Mouse (Mus musculus): Measurements from ENCODE around the gene Prtn3. TPM values are rescaled to one million over a fixed set of nuclear protein-coding genes. Genes with fewer than 3 reads are reported as not detected.

Gene Prtn3
- polyA plus RNA-seq, 1 experiment: not detected

DNA sequence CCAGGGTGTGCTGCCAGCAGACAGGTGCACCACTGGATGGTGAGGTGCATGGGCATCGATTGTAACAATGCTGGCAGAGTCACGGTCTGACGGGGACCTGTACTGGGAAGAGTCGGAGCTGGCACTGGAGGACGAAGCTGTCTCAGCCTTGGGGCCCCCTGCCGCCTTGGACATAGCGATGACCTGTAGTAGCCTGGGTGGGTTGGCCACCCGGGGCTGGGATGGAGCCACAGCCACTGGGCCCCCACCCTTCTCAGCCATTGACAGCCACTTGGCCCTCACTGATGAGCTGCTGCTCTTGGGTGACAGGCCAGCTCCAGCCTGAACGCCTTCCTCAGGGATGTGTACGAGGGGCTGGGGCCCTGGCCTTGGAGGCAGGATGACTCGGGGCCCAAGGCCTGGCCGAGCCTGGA, 9.1 kb upstream of the Prtn3 start:
- no peak for TF ChIP-seq CTCF (IDR thresholded peaks at IDR 0.05; ENCODE audit: insufficient read depth, low read depth, low read length)
- no peak for TF ChIP-seq POLR2A (IDR thresholded peaks at IDR 0.05; ENCODE audit: insufficient read depth, low read depth, low read length)
- peaks cover 28% of the 10 kb centered on the region for H3K4me1 ChIP-seq (ENCODE audit: control insufficient read depth, insufficient read depth, low read length)
- H3K27ac ChIP-seq (ENCODE audit: insufficient read depth, low read depth, low read length): no peak overlapping the region
- WGBS: 59% methylated on average over 12 of the region's 12 CpGs
- H3K4me3 ChIP-seq (ENCODE audit: insufficient read depth, low read depth, low read length): no peak overlapping the region

GRCm38 (mm10) chr10:79865801-79866295, 8.4 kb upstream of the Prtn3 start:
- no peak for TF ChIP-seq POLR2A (IDR thresholded peaks at IDR 0.05; ENCODE audit: insufficient read depth, low read depth, low read length)
- TF ChIP-seq CTCF (IDR thresholded peaks at IDR 0.05; ENCODE audit: insufficient read depth, low read depth, low read length): no peak
- no peak overlapping the region for H3K4me3 ChIP-seq (ENCODE audit: insufficient read depth, low read depth, low read length)
- WGBS: 72% methylated on average over 19 of the region's 19 CpGs
- H3K4me1 ChIP-seq (ENCODE audit: control insufficient read depth, insufficient read depth, low read length): peaks cover 23% of the 10 kb centered on the region
- H3K27ac ChIP-seq (ENCODE audit: insufficient read depth, low read depth, low read length): no peak overlapping the region

GRCm38 (mm10) chr10:79866601-79867000, 7.7 kb upstream of the Prtn3 start:
- no peak overlapping the region for H3K27ac ChIP-seq (ENCODE audit: insufficient read depth, low read depth, low read length)
- peaks cover 16% of the 10 kb centered on the region; the same call in 1 of the 2 replicates for H3K4me1 ChIP-seq (ENCODE audit: control insufficient read depth, insufficient read depth, low read length)
- TF ChIP-seq CTCF (IDR thresholded peaks at IDR 0.05; ENCODE audit: insufficient read depth, low read depth, low read length) (no peak), POLR2A (IDR thresholded peaks at IDR 0.05; ENCODE audit: insufficient read depth, low read depth, low read length) (no peak)
- WGBS: 82% methylated on average over 11 of the region's 11 CpGs
- H3K4me3 ChIP-seq (ENCODE audit: insufficient read depth, low read depth, low read length): no peak overlapping the region

- TF ChIP-seq CTCF (IDR thresholded peaks at IDR 0.05; ENCODE audit: insufficient read depth, low read depth, low read length): no peak
- TF ChIP-seq POLR2A (IDR thresholded peaks at IDR 0.05; ENCODE audit: insufficient read depth, low read depth, low read length): no peak
- H3K4me1 ChIP-seq (ENCODE audit: control insufficient read depth, insufficient read depth, low read length): peaks cover 25% of the 10 kb centered on the region
- 50% methylated on average over 8 of the region's 8 CpGs for WGBS
- no peak overlapping the region for H3K4me3 ChIP-seq (ENCODE audit: insufficient read depth, low read depth, low read length)
- no peak overlapping the region for H3K27ac ChIP-seq (ENCODE audit: insufficient read depth, low read depth, low read length)
Observed at GRCm38 (mm10) chr10:79871845-79872244, 2.4 kb upstream of the Prtn3 start.

DNA sequence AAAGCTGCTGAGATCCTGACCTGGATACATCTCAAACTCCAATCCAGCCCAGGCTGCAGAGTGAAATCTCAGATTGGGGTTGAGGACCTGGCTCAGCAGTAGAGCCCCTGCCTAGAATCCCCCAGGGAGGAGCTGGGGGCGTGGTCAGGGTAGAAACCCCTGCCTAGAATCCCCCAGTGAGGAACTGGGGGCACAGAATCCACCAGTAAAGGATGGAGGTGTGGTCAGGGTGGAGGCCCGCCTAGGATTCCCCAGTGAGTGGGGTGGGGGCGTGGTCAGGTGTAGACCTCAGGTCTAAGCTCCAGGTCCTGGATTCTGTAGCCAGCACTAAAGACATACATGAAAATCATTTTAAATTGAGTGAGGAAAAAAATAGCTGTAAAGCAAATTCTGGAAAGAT, 1.4 kb upstream of the Prtn3 start:
- Histone ChIP-seq H3K4me1 (ENCODE audit: control insufficient read depth, insufficient read depth, low read length) (peaks cover 25% of the 10 kb centered on the region), H3K4me3 (ENCODE audit: insufficient read depth, low read depth, low read length) (0 out of 2 replicates have a peak overlapping the region, but pooled peaks have one; percentile 2), H3K27ac (ENCODE audit: insufficient read depth, low read depth, low read length) (0 out of 2 replicates have a peak overlapping the region, but pooled peaks have one; percentile 25)
- 37% methylated on average over 3 of the region's 3 CpGs for WGBS
- TF ChIP-seq CTCF (IDR thresholded peaks at IDR 0.05; ENCODE audit: insufficient read depth, low read depth, low read length): no peak

DNA sequence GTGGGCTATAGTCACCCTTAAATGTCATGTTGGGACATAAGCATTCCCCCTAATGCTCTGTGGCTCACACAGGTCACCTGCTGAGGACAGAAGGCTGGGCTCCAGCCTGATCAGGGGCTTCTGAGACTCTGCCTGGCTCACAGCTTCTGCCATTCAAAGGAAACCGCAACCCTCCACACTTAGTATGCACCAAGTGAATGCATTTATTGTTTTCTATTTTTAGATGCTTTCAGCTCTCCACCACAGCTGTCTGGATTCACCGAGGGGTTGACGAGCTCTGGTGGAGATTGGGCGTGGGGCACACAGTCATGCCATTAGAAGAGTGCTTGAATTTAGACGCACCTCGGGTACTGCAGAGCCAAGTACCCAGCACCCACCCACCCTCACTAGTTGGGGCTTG, 963 bp upstream of the Prtn3 start:
- peaks cover 25% of the 10 kb centered on the region for H3K4me1 ChIP-seq (ENCODE audit: control insufficient read depth, insufficient read depth, low read length)
- WGBS: 3% methylated on average over 6 of the region's 6 CpGs
- H3K4me3 ChIP-seq (ENCODE audit: insufficient read depth, low read depth, low read length): peak overlapping the region; percentile 81
- H3K27ac ChIP-seq (ENCODE audit: insufficient read depth, low read depth, low read length): 0 out of 2 replicates have a peak overlapping the region, but pooled peaks have one; percentile 25
- TF ChIP-seq POLR2A (IDR thresholded peaks at IDR 0.05; ENCODE audit: insufficient read depth, low read depth, low read length) (no peak), CTCF (IDR thresholded peaks at IDR 0.05; ENCODE audit: insufficient read depth, low read depth, low read length) (no peak)

DNA sequence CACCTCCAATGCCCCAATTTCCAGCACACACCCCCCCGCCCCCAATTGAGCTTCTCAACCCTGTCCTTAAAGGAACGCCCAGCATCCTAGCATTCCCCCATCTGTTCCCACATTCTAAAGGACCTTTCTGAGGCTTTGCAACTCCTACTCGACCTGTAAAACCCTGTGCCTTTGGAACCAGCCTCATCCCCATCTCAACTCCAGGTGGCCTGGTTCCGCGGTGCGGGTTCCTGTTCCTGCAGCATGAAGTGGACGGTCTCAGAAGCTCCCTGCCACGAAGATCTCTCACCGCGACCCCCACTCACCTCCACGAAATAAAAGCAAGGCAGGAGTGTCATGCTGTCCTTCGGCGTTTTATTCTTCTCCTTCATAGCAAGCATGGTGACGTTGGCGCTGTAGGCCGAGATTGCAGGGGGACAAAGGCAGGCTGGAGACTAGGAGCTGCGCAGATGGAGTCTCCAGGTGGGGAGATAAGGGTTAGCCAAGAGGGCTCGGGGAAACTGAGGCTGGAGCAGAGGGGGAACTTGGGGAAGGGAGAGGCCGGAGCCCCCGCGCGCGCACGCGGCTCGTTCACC, 474 bp upstream of the Prtn3 start:
- TF ChIP-seq POLR2A (IDR thresholded peaks at IDR 0.05; ENCODE audit: insufficient read depth, low read depth, low read length) (no peak), CTCF (IDR thresholded peaks at IDR 0.05; ENCODE audit: insufficient read depth, low read depth, low read length) (no peak)
- peaks cover 25% of the 10 kb centered on the region for H3K4me1 ChIP-seq (ENCODE audit: control insufficient read depth, insufficient read depth, low read length)
- H3K27ac ChIP-seq (ENCODE audit: insufficient read depth, low read depth, low read length): peak overlapping the region; percentile 84
- 1% methylated on average over 26 of the region's 26 CpGs for WGBS
- peak overlapping the region; percentile 81 for H3K4me3 ChIP-seq (ENCODE audit: insufficient read depth, low read depth, low read length)

GRCm38 (mm10) chr10:79877174-79877573, 2.9 kb downstream of the Prtn3 start:
- H3K4me1 ChIP-seq (ENCODE audit: control insufficient read depth, insufficient read depth, low read length): peaks cover 34% of the 10 kb centered on the region
- H3K27ac ChIP-seq (ENCODE audit: insufficient read depth, low read depth, low read length): no peak overlapping the region
- H3K4me3 ChIP-seq (ENCODE audit: insufficient read depth, low read depth, low read length): no peak overlapping the region
- TF ChIP-seq CTCF (IDR thresholded peaks at IDR 0.05; ENCODE audit: insufficient read depth, low read depth, low read length) (no peak), POLR2A (IDR thresholded peaks at IDR 0.05; ENCODE audit: insufficient read depth, low read depth, low read length) (no peak)
- WGBS: 71% methylated on average over 1 of the region's 1 CpGs

DNA sequence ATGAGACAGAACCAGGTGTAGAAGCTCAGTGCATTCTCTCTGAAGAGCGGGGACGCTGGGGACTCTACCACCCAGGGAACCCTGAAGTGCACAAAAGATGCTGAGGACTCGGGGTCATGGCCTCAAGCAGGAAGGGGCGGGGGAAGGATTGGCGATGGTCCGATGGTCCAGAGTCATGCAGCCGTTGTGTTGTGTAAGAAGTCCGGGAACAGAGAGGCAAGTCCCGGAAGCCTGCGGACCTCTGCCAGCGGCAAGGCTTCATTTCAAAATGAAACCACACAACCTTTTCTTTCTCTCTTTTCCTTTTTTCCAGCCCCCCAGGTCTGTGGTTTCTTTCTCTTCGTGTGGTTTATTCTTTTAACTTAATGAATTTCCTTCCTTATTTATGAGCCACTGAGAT, 3.5 kb downstream of the Prtn3 start:
- WGBS: 63% methylated on average over 12 of the region's 12 CpGs

More for the DNA sequence above, 3.5 kb downstream of the Prtn3 start:
- Histone ChIP-seq H3K4me1 (ENCODE audit: control insufficient read depth, insufficient read depth, low read length) (peaks cover 32% of the 10 kb centered on the region), H3K4me3 (ENCODE audit: insufficient read depth, low read depth, low read length) (no peak overlapping the region), H3K27ac (ENCODE audit: insufficient read depth, low read depth, low read length) (no peak overlapping the region)
- TF ChIP-seq CTCF (IDR thresholded peaks at IDR 0.05; ENCODE audit: insufficient read depth, low read depth, low read length) (no peak), POLR2A (IDR thresholded peaks at IDR 0.05; ENCODE audit: insufficient read depth, low read depth, low read length) (no peak)

Measured in olfactory bulb, adult 2 months (tissue).